Mouse (Mus musculus): ENCODE results near the gene Rinl. TPM values are rescaled to one million over a fixed set of nuclear protein-coding genes. Genes with fewer than 3 reads are reported as not detected.

The Rinl gene
- total and polyA plus RNA-seq, 3 experiments: 1.3 to 3.2 (median 2.0) TPM

DNA sequence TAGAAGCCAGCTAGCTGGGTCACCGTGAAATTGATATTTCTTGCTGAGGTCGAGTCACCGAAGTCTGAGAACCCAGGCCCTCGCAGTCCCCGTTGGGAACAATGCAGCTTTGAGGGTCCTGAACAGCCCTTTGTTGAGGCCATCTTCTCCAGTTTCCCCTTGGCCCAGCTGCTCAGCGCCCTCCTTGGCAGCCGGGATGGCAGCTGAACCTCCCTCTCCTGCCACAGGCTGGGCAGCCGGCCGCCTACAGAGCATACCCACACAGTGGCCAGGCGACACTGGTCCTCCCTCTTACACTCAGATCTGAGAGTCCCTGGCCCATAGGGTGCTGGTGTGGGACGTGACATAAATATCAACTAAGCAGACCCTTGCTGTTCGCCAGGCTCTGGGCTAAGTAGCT, 14.6 kb upstream of the Rinl start:
- H3K36me3 ChIP-seq (ENCODE audit: control insufficient read depth, insufficient read depth, low read length): no peaks in the 10 kb centered on the region
- H3K4me3 ChIP-seq: no peak overlapping the region
- no peak for TF ChIP-seq EP300 (IDR thresholded peaks at IDR 0.05; ENCODE audit: insufficient read depth, low read depth, low read length)
- no peak for TF ChIP-seq POLR2A (IDR thresholded peaks at IDR 0.05; ENCODE audit: insufficient read depth, low read depth, low read length)
- no peak for TF ChIP-seq CTCF (IDR thresholded peaks at IDR 0.05)
- no peak overlapping the region for H3K9ac ChIP-seq (ENCODE audit: low read depth, low read length)
- no peaks in the 10 kb centered on the region for H3K79me2 ChIP-seq (replicated peaks; ENCODE audit: control insufficient read depth, insufficient read depth, low read length)
- no peaks in the 10 kb centered on the region for H3K4me1 ChIP-seq (ENCODE audit: control insufficient read depth, insufficient read depth, low read length)
- no peak for DNase-seq
- no peak overlapping the region for H3K27ac ChIP-seq
- 82% methylated on average over 12 of the region's 12 CpGs for WGBS
- intact Hi-C loops (cut with DNase I): no loop called here
- no peaks in the 10 kb centered on the region for H3K27me3 ChIP-seq (ENCODE audit: control insufficient read depth, insufficient read depth, low read length)

DNA sequence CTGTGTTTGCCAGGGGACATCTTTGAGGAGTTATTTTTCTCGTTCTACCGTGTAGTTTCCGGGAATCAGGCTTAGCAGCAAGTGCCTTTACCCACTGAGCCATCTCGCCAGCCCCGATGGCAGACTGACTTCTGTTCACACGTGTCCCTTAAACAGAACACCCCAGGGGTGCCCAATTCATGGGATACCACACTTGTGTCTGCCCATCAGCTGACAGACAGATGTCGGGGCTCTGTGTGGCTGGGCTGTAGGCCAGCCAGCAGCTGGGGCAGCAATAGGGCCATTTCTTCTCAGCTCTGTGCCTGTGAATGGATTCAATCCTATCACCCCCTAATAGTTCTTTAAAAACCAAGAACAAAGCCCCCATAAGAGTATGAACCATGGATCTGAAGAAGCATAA, 13.6 kb upstream of the Rinl start:
- no peak overlapping the region for H3K9ac ChIP-seq (ENCODE audit: low read depth, low read length)
- intact Hi-C loops (cut with DNase I): loop anchor here (5.0 kb wide), 1 partner anchor 197 kb away; no protein-coding TSS in a partner anchor
- no peak overlapping the region for H3K27ac ChIP-seq
- peaks cover under 1% of the 10 kb centered on the region for H3K4me1 ChIP-seq (ENCODE audit: control insufficient read depth, insufficient read depth, low read length)
- whole genome bisulfite sequencing: 89% methylated on average over 7 of the region's 7 CpGs
- TF ChIP-seq EP300 (IDR thresholded peaks at IDR 0.05; ENCODE audit: insufficient read depth, low read depth, low read length) (no peak), CTCF (IDR thresholded peaks at IDR 0.05) (no peak), POLR2A (IDR thresholded peaks at IDR 0.05; ENCODE audit: insufficient read depth, low read depth, low read length) (no peak)
- no peaks in the 10 kb centered on the region for H3K79me2 ChIP-seq (replicated peaks; ENCODE audit: control insufficient read depth, insufficient read depth, low read length)
- H3K27me3 ChIP-seq (ENCODE audit: control insufficient read depth, insufficient read depth, low read length): no peaks in the 10 kb centered on the region
- no peak for DNase-seq
- H3K36me3 ChIP-seq (ENCODE audit: control insufficient read depth, insufficient read depth, low read length): no peaks in the 10 kb centered on the region
- H3K4me3 ChIP-seq: no peak overlapping the region

DNA sequence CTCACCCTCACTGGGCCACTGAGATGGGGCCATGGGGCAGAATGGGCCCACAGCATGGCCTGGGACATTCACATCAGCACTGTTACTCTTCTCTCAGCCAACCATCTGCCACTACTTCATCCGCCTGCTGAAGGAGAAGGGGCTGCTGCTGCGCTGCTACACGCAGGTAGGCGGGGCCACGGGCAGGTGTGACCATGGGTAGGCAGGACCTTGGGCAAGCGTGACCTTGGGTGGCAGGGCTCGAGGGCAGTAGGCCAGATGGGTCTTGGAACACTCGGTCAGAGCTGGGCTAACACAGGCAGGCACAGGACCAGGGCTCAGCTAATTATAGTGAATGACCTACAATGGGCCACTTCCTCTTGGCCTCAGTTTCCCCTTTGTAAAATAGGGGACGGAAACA, 9.9 kb upstream of the Rinl start:
- H3K79me2 ChIP-seq (replicated peaks; ENCODE audit: control insufficient read depth, insufficient read depth, low read length): no peaks in the 10 kb centered on the region
- intact Hi-C loops (cut with DNase I): loop anchor here (5.0 kb wide), 1 partner anchor 193 kb away; no protein-coding TSS in a partner anchor
- WGBS: 80% methylated on average over 9 of the region's 9 CpGs
- TF ChIP-seq CTCF (IDR thresholded peaks at IDR 0.05): no peak
- no peak for TF ChIP-seq EP300 (IDR thresholded peaks at IDR 0.05; ENCODE audit: insufficient read depth, low read depth, low read length)
- no peak for TF ChIP-seq POLR2A (IDR thresholded peaks at IDR 0.05; ENCODE audit: insufficient read depth, low read depth, low read length)
- no peak overlapping the region for H3K27ac ChIP-seq
- no peak overlapping the region for H3K9ac ChIP-seq (ENCODE audit: low read depth, low read length)
- no peak overlapping the region for H3K4me3 ChIP-seq
- no peaks in the 10 kb centered on the region for H3K36me3 ChIP-seq (ENCODE audit: control insufficient read depth, insufficient read depth, low read length)
- H3K4me1 ChIP-seq (ENCODE audit: control insufficient read depth, insufficient read depth, low read length): peaks cover 4% of the 10 kb centered on the region
- peak in 1 of 2 experiments; percentile 28 for DNase-seq
- no peaks in the 10 kb centered on the region for H3K27me3 ChIP-seq (ENCODE audit: control insufficient read depth, insufficient read depth, low read length)

DNA sequence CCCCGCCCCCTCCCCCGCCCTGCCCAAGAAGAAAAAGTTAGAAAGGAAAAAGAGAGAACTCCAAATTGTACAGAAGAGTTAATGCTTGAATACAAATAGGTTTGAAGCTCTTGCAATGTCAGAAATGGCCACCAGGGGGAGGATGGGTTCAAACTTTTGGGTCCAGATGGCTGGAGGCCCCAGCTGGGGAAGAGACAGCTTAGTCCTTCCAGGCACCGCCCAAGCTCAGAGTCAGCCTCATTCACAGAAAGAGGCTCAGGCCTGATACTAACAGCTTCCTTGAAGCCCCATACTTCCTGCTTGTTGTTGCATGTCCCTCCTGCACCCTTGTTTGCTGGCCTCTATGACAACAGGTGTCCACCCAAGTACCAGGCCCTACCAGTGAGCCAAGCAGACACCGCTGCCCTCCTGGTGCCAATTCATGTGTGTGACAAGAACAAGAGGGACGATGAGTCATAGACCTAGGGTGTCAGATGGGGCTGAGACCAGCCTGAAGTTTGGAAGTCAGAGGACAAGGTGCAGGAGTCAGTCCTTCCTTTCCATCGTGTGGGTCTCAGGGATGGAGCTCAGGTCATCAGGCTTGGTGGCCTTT, 8.6 kb upstream of the Rinl start:
- H3K27me3 ChIP-seq (ENCODE audit: control insufficient read depth, insufficient read depth, low read length): no peaks in the 10 kb centered on the region
- no peak overlapping the region for H3K4me3 ChIP-seq
- WGBS: 38% methylated on average over 6 of the region's 6 CpGs
- H3K27ac ChIP-seq: peak overlapping the region; percentile 32
- peak; percentile 85 to 88 for DNase-seq
- no peak overlapping the region for H3K9ac ChIP-seq (ENCODE audit: low read depth, low read length)
- no peaks in the 10 kb centered on the region for H3K36me3 ChIP-seq (ENCODE audit: control insufficient read depth, insufficient read depth, low read length)
- TF ChIP-seq POLR2A (IDR thresholded peaks at IDR 0.05; ENCODE audit: insufficient read depth, low read depth, low read length) (no peak), CTCF (IDR thresholded peaks at IDR 0.05) (peak; percentile 78), EP300 (IDR thresholded peaks at IDR 0.05; ENCODE audit: insufficient read depth, low read depth, low read length) (peak; percentile 79; the same call in 1 of the 2 replicates)
- no peaks in the 10 kb centered on the region for H3K79me2 ChIP-seq (replicated peaks; ENCODE audit: control insufficient read depth, insufficient read depth, low read length)
- intact Hi-C loops (cut with DNase I): loop anchor here (1.0 to 2.0 kb wide), 3 partner anchors 17 to 259 kb away; no protein-coding TSS in a partner anchor
- peaks cover 4% of the 10 kb centered on the region for H3K4me1 ChIP-seq (ENCODE audit: control insufficient read depth, insufficient read depth, low read length)

DNA sequence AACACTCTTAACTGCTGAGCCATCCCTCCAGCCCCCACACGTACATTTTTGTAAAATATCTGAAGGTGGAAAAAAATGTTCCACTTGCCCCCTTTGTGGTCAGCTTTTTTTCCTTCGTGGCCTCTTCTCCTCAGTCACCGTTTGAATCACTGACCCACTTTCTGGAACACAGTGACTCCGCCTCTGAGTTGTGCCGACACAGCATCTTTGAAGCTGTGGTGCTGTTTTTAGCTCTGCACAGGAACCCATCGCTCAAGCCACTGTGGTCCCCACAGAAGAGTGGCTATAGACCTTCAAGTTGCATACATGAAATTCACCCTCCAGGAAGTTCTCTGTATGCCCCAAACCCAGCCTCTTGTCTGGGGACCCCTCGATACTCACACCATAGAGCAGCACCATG, 7.9 kb upstream of the Rinl start:
- DNase-seq: peak in 1 of 2 experiments; percentile 56
- Histone ChIP-seq H3K27me3 (ENCODE audit: control insufficient read depth, insufficient read depth, low read length) (no peaks in the 10 kb centered on the region), H3K27ac (peak overlapping the region; percentile 32), H3K4me1 (ENCODE audit: control insufficient read depth, insufficient read depth, low read length) (peaks cover 4% of the 10 kb centered on the region), H3K79me2 (replicated peaks; ENCODE audit: control insufficient read depth, insufficient read depth, low read length) (no peaks in the 10 kb centered on the region), H3K36me3 (ENCODE audit: control insufficient read depth, insufficient read depth, low read length) (no peaks in the 10 kb centered on the region), H3K4me3 (no peak overlapping the region), H3K9ac (ENCODE audit: low read depth, low read length) (no peak overlapping the region)
- TF ChIP-seq CTCF (IDR thresholded peaks at IDR 0.05) (no peak), POLR2A (IDR thresholded peaks at IDR 0.05; ENCODE audit: insufficient read depth, low read depth, low read length) (no peak), EP300 (IDR thresholded peaks at IDR 0.05; ENCODE audit: insufficient read depth, low read depth, low read length) (no peak)
- intact Hi-C loops (cut with DNase I): loop anchor here (1.0 to 2.0 kb wide), 3 partner anchors 16 to 258 kb away; no protein-coding TSS in a partner anchor
- WGBS: 49% methylated on average over 7 of the region's 7 CpGs

DNA sequence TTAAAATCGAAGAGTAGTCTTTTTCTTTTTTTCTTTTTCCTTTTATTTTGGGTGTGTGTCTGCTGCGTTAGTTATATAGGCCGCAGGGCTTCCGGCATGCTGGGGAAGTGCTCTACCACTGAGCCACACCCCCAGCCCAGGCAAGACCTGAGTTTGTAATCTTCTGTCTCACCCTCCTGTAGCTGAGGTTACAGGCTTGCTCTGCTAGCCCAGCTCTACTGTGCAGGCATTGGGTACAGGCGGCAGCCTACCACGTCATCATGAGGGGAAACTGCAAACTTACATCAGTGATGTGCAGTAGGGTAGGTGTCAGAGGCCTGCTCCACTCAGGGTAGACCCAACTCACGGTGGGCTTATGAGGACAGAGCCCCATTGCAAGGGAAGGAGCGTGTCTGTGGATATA, 7.5 kb upstream of the Rinl start:
- Histone ChIP-seq H3K4me1 (ENCODE audit: control insufficient read depth, insufficient read depth, low read length) (peaks cover 4% of the 10 kb centered on the region), H3K9ac (ENCODE audit: low read depth, low read length) (no peak overlapping the region)
- intact Hi-C loops (cut with DNase I): loop anchor here (2.0 kb wide), 2 partner anchors 16 to 258 kb away; no protein-coding TSS in a partner anchor

More for the DNA sequence above, 7.5 kb upstream of the Rinl start:
- TF ChIP-seq CTCF (IDR thresholded peaks at IDR 0.05) (no peak), POLR2A (IDR thresholded peaks at IDR 0.05; ENCODE audit: insufficient read depth, low read depth, low read length) (no peak), EP300 (IDR thresholded peaks at IDR 0.05; ENCODE audit: insufficient read depth, low read depth, low read length) (no peak)
- Histone ChIP-seq H3K79me2 (replicated peaks; ENCODE audit: control insufficient read depth, insufficient read depth, low read length) (no peaks in the 10 kb centered on the region), H3K4me3 (no peak overlapping the region), H3K27ac (peak overlapping the region; percentile 29; the same call in 1 of the 2 replicates), H3K27me3 (ENCODE audit: control insufficient read depth, insufficient read depth, low read length) (no peaks in the 10 kb centered on the region), H3K36me3 (ENCODE audit: control insufficient read depth, insufficient read depth, low read length) (no peaks in the 10 kb centered on the region)
- DNase-seq: peak in 1 of 2 experiments; percentile 60
- WGBS: 86% methylated on average over 8 of the region's 8 CpGs

Data from heart, adult 2 months (tissue).